Mouse (Mus musculus) regulatory T cell (primary cell): ENCODE data around the gene Magea8.
"Not testable (repeated sequence)": the region's sequence is repeated elsewhere in the genome, so short reads cannot be mapped to it uniquely, and the experiment has no call there.

Experiments
- in situ Hi-C: fragments of 300-600 bp; cut with MboI, MseI; formaldehyde crosslinking; loops from one replicate; pipeline ENCODE4 v1.15.1; 2025; ENCODE audit warnings: high pct_unique_total_duplicates

The Magea8 gene

DNA sequence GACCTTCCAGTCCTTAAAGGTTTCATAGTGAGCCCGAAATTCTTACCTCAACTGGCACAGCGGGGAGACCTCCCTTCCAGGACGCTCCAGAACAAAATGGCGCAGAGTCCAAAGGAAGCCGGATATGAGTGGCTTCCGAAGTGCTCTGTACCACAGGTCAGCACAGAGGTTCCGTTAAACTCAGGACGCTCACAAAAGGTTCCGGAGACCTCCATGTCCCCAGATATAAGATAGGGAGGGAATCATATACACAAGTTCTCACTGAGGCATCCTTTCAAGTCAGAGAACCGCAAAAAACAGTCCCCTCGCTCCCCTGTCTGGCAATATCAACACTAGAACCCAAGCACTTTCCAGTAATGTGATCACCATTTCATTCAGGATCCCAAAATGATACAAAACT is at the start of gene Magea8:
Magea8 (minus strand) TSS at position 101 of the 400 bp plus-strand sequence.
- in situ Hi-C loops: loop anchor here (5.0 kb wide), 1 partner anchor 67 kb away; the partner anchor contains the start of gene Magea5

DNA sequence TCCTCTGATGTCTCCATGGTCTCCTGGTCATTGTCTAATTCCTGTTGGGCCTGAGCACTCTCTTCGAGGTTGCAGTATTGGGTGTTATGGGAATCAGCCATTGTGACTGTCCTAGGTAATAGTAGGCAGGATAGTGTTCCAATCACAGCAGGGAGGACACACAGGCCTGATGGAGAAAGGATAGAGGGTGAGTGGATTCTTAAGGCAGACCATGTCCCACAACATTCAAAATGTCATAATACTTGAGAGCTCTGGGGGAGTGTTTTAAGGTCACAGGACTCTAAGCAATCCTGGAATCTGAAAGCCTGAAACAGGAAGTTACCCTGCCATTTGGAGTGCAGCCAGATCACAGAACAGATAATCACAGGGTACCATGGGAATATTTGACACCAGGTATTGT is 46.2 kb downstream of the Magea8 start, which contains the start of gene Magea3:
Magea3 (minus strand) TSS at position 101 of the 400 bp plus-strand sequence.
- in situ Hi-C loops: not testable (repeated sequence)

DNA sequence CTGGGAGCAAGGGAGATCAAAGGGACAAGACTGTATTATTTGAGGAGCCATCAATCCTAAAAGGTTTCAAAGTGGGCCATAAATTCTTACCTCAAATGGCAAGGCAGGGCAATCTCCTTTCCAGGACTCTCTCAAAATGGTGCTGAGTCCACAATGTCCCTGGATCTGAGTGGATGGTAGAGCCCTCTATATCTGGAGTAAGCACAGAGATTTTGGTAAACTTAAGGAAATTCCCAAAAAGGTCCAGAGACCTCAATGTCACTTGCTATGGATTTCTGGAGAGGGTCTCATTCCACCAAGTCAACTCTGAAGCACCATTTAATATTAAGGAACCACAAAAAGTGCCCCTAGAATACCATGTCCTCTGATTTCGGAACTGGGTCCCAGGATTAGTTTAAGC is 59.8 kb downstream of the Magea8 start, which contains the start of gene Magea6:
Magea6 (minus strand) TSS at position 101 of the 400 bp plus-strand sequence.
- in situ Hi-C loops: not testable (repeated sequence)
